Mouse (Mus musculus): ENCODE data around the gene Pde6h. TPM values are rescaled to one million over a fixed set of nuclear protein-coding genes. Genes with fewer than 3 reads are reported as not detected.

The Pde6h gene
- total and polyA plus RNA-seq, 2 experiments from 2014 or later = 0.04 to 0.19 TPM

GRCm38 (mm10) chr6:136959131-136959530 lies 35.5 kb downstream of the Pde6h start:
- Histone ChIP-seq H3K36me3 (replicated peaks; ENCODE audit: control insufficient read depth, insufficient read depth, low read length) (no peaks in the 10 kb centered on the region), H3K9me3 (replicated peaks; ENCODE audit: control insufficient read depth, low read length) (no peaks in the 10 kb centered on the region), H3K4me1 (ENCODE audit: control insufficient read depth, insufficient read depth) (no peaks in the 10 kb centered on the region), H3K27me3 (ENCODE audit: control insufficient read depth, insufficient read depth, low read length) (no peaks in the 10 kb centered on the region), H3K4me3 (ENCODE audit: low read depth, low read length) (no peak overlapping the region), H3K9ac (replicated peaks; ENCODE audit: low read depth, low read length) (no peak overlapping the region), H3K27ac (ENCODE audit: low read depth) (no peak overlapping the region), H3K4me2 (ENCODE audit: low read depth, low read length) (no peak overlapping the region)
- no peak for DNase-seq (ENCODE audit: low spot score)
- TF ChIP-seq EP300 (IDR thresholded peaks at IDR 0.05; ENCODE audit: low read depth) (no peak), CTCF (IDR thresholded peaks at IDR 0.05; ENCODE audit: low read depth) (no peak)
- no peak for ATAC-seq (ENCODE audit: insufficient read depth, low read depth)
- 58% methylated on average over 11 of the region's 11 CpGs for WGBS

DNA sequence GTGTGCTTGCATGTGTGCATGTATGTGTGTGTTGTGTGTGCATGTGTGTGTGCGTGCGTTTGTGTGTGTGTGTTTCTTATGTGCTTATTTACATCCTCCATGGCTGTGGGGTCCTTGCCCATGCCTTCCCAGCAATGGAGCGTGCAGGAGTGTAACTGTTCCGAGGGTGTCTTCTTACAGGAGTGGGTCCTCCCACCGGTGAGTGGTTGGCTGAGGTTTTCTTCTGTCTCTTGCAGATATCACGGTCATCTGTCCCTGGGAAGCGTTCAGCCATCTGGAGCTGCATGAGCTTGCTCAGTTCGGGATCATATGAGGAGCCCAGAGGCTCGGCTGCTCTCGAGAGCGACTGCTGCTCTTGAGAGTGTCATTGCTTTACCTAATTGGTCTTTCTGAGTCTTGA lies 39.3 kb downstream of the Pde6h start:
- H3K27ac ChIP-seq (ENCODE audit: low read depth) = no peak overlapping the region
- H3K4me3 ChIP-seq (ENCODE audit: low read depth, low read length) = no peak overlapping the region
- H3K4me1 ChIP-seq (ENCODE audit: control insufficient read depth, insufficient read depth) = no peaks in the 10 kb centered on the region
- no peak for TF ChIP-seq EP300 (IDR thresholded peaks at IDR 0.05; ENCODE audit: low read depth)
- TF ChIP-seq CTCF (IDR thresholded peaks at IDR 0.05; ENCODE audit: low read depth) = no peak
- H3K27me3 ChIP-seq (ENCODE audit: control insufficient read depth, insufficient read depth, low read length) = no peaks in the 10 kb centered on the region
- WGBS = 51% methylated on average over 11 of the region's 11 CpGs
- H3K9ac ChIP-seq (replicated peaks; ENCODE audit: low read depth, low read length) = no peak overlapping the region
- DNase-seq (ENCODE audit: low spot score) (no peak), ATAC-seq (ENCODE audit: insufficient read depth, low read depth) (no peak)
- no peaks in the 10 kb centered on the region for H3K9me3 ChIP-seq (replicated peaks; ENCODE audit: control insufficient read depth, low read length)
- no peaks in the 10 kb centered on the region for H3K36me3 ChIP-seq (replicated peaks; ENCODE audit: control insufficient read depth, insufficient read depth, low read length)
- H3K4me2 ChIP-seq (ENCODE audit: low read depth, low read length) = no peak overlapping the region

GRCm38 (mm10) chr6:136964609-136965510 lies 41.2 kb downstream of the Pde6h start:
- 67% methylated on average over 13 of the region's 13 CpGs for WGBS
- Histone ChIP-seq H3K27ac (ENCODE audit: low read depth) (no peak overlapping the region), H3K36me3 (replicated peaks; ENCODE audit: control insufficient read depth, insufficient read depth, low read length) (no peaks in the 10 kb centered on the region), H3K27me3 (ENCODE audit: control insufficient read depth, insufficient read depth, low read length) (no peaks in the 10 kb centered on the region), H3K4me1 (ENCODE audit: control insufficient read depth, insufficient read depth) (no peaks in the 10 kb centered on the region), H3K9ac (replicated peaks; ENCODE audit: low read depth, low read length) (no peak overlapping the region), H3K9me3 (replicated peaks; ENCODE audit: control insufficient read depth, low read length) (no peaks in the 10 kb centered on the region), H3K4me2 (ENCODE audit: low read depth, low read length) (no peak overlapping the region), H3K4me3 (ENCODE audit: low read depth, low read length) (no peak overlapping the region)
- ATAC-seq (ENCODE audit: insufficient read depth, low read depth) (no peak), DNase-seq (ENCODE audit: low spot score) (no peak)
- no peak for TF ChIP-seq EP300 (IDR thresholded peaks at IDR 0.05; ENCODE audit: low read depth)
- no peak; the same call in 1 of the 2 replicates for TF ChIP-seq CTCF (IDR thresholded peaks at IDR 0.05; ENCODE audit: low read depth)

DNA sequence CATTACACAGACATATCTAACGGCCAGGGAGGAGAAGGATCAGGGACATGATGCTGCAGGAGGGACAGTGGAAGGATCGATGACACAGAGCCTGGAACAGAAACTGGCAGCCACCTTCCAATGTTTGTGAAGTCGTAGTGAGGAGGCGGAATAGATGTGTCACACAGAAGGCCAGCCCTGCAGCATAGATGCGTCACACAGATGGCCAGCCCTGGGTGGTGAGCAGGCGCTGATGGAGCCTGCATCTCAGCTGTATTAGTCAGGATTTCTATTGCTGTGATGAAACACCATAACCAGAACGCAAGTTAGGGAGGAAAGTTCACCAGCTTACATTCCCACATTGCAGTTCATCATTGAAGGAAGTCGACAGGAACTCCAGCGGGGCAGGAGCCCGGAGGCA lies 42.3 kb downstream of the Pde6h start:
- Histone ChIP-seq H3K9ac (replicated peaks; ENCODE audit: low read depth, low read length) (no peak overlapping the region), H3K9me3 (replicated peaks; ENCODE audit: control insufficient read depth, low read length) (no peaks in the 10 kb centered on the region), H3K4me1 (ENCODE audit: control insufficient read depth, insufficient read depth) (no peaks in the 10 kb centered on the region), H3K27ac (ENCODE audit: low read depth) (no peak overlapping the region), H3K27me3 (ENCODE audit: control insufficient read depth, insufficient read depth, low read length) (no peaks in the 10 kb centered on the region), H3K4me3 (ENCODE audit: low read depth, low read length) (no peak overlapping the region), H3K36me3 (replicated peaks; ENCODE audit: control insufficient read depth, insufficient read depth, low read length) (no peaks in the 10 kb centered on the region), H3K4me2 (ENCODE audit: low read depth, low read length) (no peak overlapping the region)
- no peak for ATAC-seq (ENCODE audit: insufficient read depth, low read depth)
- 61% methylated on average over 10 of the region's 10 CpGs for WGBS
- TF ChIP-seq CTCF (IDR thresholded peaks at IDR 0.05; ENCODE audit: low read depth) (no peak), EP300 (IDR thresholded peaks at IDR 0.05; ENCODE audit: low read depth) (no peak)
- no peak for DNase-seq (ENCODE audit: low spot score)

- Histone ChIP-seq H3K27ac (ENCODE audit: low read depth) (0 out of 2 replicates have a peak overlapping the region, but pooled peaks have one; percentile 35), H3K4me1 (ENCODE audit: control insufficient read depth, insufficient read depth) (no peaks in the 10 kb centered on the region), H3K36me3 (replicated peaks; ENCODE audit: control insufficient read depth, insufficient read depth, low read length) (no peaks in the 10 kb centered on the region), H3K4me2 (ENCODE audit: low read depth, low read length) (no peak overlapping the region), H3K9me3 (replicated peaks; ENCODE audit: control insufficient read depth, low read length) (no peaks in the 10 kb centered on the region), H3K27me3 (ENCODE audit: control insufficient read depth, insufficient read depth, low read length) (no peaks in the 10 kb centered on the region), H3K4me3 (ENCODE audit: low read depth, low read length) (no peak overlapping the region), H3K9ac (replicated peaks; ENCODE audit: low read depth, low read length) (no peak overlapping the region)
- no peak for TF ChIP-seq CTCF (IDR thresholded peaks at IDR 0.05; ENCODE audit: low read depth)
- TF ChIP-seq EP300 (IDR thresholded peaks at IDR 0.05; ENCODE audit: low read depth) = no peak
- DNase-seq (ENCODE audit: low spot score) (no peak), ATAC-seq (ENCODE audit: insufficient read depth, low read depth) (no peak)
- 68% methylated on average over 4 of the region's 4 CpGs for WGBS
These were observed 43.8 kb downstream of the Pde6h start for GRCm38 (mm10) chr6:136967466-136967865.

All from heart, postnatal 0 days (tissue).